Mouse (Mus musculus) 3134 (cell line): ENCODE measurements around the gene Ms4a7.
"Not testable (repeated sequence)": the region's sequence is repeated elsewhere in the genome, so short reads cannot be mapped to it uniquely, and the experiment has no call there.

Source experiments
- DNase-seq: peaks from one replicate; pipeline ENCODE4 v3.0.0-alpha.2; 2011; ENCODE audit warnings: low spot score; ENCODE audit not compliant: insufficient read length; ENCODE audit errors: extremely low read depth

The Ms4a7 gene

DNA sequence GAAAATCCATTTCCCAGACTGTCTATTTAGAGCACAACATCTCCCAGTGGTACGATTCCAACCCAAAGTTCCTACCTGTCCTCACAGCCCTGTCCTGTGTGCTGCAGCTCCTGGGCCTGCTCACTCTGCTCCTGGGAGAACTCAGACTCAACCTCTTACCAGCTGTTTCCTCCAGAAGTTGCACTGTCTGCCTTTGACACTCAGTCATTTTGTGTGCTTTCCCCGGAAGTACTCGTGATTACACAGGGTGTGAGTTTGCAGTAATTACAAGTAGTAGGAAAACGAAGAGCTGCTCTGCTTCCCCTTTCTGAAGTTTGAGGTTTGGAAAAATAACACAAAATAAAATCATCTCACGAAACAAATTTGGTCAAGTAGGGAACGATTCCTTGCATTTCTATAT, at the start of gene Ms4a7:
Ms4a7 (minus strand) TSS at position 215 of the 400 bp plus-strand sequence.
- no peak for DNase-seq

GRCm38 (mm10) chr19:11376399-11376798, 40.5 kb upstream of the Ms4a7 start:
- no peak for DNase-seq

GRCm38 (mm10) chr19:11375273-11375672, 39.3 kb upstream of the Ms4a7 start, which contains the start of gene Ms4a4a:
Ms4a4a (plus strand) TSS chr19:11375523.
- DNase-seq = no peak

DNA sequence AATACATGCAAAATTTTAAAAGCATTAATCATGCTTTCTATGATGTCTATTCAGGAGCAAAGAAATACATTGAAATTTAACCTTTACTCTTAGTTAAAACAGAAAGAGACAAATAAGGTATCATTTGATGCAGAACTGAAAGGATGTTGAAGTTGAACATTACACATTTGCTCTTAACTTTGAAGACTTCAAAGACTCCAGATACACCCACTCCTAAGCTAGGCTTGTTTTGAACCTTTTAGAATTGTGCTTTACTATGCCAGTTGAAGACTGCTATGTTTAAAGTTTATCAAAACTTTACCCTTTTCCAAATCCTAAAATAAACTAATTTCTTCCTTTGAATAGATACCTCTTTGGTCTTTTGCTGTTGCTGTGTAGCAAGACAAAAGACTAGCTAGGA, 35.2 kb upstream of the Ms4a7 start:
- no peak for DNase-seq

DNA sequence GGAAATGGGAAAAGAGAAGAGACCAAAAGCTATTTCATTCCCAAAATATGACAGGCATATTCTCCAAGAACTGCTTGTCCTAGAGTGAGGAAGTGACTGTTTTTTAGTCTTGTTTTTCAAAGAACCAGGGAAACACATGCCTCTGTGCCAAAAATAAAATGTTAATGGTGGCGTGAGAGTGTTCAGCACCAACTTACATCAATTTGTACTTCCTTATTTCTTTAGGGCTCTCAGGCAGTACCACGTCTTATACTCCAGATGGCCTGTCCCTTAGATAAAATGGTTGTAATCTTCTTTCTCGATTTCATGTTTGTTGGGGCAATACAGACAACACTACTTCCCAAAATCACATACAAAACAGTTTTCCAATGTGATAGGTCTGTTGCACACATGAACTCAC, 32.4 kb upstream of the Ms4a7 start:
- DNase-seq = no peak

DNA sequence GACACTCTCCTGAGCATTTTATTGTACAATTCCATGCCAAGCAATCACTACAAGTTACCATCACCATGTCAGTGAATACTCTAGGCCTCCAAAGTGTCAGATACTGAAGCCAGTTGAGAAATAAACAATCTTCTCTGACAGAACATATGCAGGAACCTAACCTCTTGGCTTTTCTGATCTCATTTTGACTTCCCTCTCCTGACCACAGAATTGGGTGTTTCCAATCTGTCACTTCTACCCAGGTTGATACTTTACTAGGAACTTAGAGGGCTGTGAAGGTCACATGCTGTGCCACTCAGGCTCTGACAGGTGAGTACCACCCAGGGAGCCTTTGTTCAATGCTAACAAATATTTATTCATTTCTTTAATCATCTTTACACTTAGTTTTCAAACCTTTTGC, 26.1 kb upstream of the Ms4a7 start:
- DNase-seq = no peak

DNA sequence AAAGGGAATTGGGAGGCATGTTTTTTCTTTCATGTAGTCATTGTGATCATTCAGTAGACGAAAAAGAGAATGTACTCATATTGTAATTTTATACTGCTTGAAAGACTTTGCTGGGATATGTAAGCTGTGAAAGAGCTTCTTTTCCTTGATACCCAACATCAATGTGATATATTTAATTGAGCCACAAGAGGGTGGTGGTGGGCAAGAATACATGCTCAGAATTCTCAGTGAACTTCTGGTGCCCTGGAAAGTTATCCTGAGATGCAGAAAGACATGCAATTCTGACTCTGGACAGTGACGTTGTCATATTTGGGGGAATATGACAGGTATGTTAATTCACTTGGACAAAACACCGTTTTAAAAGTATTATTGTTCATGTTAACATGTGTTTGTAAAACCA, 24.2 kb upstream of the Ms4a7 start:
- no peak for DNase-seq

DNA sequence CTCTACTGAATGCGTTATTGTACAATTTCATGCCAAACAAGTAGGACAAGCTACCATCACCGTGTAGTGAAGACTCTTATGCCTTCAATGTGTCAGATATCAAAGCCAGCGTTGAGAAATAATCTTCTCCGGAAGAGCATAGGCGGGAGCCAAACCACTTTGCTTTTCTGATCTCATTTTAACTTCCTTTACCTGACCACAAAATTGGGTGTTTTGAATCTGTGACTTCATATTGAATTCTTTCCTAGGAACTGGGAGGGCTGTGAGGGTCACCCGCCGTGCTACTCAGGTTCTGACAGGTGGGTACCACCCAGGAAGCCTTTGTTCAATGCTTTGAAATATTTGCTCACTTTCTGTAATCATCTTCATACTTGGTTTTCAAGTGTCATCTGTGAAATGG, 19.8 kb upstream of the Ms4a7 start:
- no peak for DNase-seq

DNA sequence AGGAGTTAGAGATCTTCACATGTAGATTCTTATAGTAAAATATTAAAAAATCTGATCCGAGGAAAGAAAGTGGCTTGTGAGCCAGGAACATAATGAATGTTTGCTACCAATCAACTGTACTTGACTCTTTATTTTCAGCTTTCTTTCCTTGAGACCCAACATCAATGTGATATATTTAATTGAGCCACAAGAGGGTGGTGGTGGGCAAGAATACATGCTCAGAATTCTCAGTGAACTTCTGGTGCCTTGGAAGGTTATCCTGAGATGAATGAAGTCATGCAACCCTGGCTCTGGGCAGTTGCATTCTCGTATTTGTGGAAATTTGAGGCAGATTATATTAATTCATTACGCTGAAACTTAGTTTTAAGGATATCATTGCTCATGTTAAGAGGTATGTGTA, 15.9 kb upstream of the Ms4a7 start:
- no peak for DNase-seq

- no peak for DNase-seq
These were observed 13.9 kb upstream of the Ms4a7 start for GRCm38 (mm10) chr19:11349698-11350481.

- DNase-seq = no peak
These were observed 8.0 kb upstream of the Ms4a7 start for GRCm38 (mm10) chr19:11343992-11344391.

- DNase-seq = no peak
These were observed 7.2 kb upstream of the Ms4a7 start for GRCm38 (mm10) chr19:11343147-11343546.

- DNase-seq = no peak
These were observed 14.8 kb downstream of the Ms4a7 start for GRCm38 (mm10) chr19:11321123-11321522.

GRCm38 (mm10) chr19:11316786-11317185, 19.2 kb downstream of the Ms4a7 start:
- DNase-seq = no peak

DNA sequence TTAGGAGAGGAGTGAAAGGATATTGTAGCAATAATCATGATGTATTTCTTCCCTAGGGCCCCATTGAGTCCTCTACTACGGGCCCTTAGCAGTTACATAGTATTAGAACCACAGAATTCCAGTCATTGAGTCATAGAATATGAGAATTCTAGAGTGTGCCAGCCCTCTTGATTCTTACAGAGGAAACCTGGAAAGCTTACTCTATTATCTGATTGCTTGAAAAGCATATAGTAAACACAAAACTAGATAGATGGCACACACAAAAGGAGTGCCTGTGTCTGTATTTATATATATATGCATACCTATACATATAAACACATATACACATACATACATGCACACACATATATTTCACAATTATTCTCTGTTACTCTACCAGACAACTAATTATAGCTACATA, 21.6 kb downstream of the Ms4a7 start, which contains the start of gene Ms4a14:
Ms4a14 (minus strand) TSS at position 101 of the 400 bp plus-strand sequence.
- DNase-seq = no peak

DNA sequence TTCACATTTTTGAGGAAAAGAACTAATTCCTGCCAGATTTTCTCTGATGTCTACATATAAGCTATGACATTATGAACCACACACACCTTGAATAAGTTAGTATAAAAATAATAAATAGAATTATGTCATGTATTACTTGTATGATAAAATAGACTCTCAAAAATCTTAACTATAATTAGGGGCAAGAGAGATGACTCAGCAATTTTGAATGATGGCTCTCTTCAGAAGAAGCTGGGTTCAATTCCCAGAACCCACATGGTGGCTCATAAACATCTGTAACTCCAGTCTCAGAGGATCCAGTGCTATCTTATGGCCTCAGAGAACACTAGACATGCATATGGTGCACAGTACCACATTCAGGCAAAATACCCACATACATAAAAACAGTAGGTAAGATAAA, 27.1 kb downstream of the Ms4a7 start:
- DNase-seq = no peak

- DNase-seq = not testable (repeated sequence)
These were observed 36.4 kb downstream of the Ms4a7 start for GRCm38 (mm10) chr19:11299529-11299928.

DNA sequence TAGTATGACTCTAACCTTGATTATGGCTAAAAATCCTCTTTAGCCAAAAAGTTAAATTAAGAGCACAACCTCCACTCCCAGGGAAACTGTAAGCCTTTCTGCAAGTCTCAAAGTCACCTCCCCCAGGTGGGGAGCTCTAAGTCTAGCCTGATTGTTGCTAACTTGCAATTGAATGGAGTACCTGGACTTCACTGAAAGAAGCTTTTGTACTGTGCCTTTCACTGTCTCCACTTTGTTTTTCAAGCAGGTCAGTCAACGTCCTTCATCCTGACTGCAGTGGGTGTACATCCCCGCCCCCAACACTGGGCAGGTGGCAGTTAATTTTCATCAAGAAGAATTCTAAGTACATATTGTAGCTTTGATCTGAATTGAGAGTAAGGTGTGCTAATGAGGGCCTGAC, 37.0 kb downstream of the Ms4a7 start:
- DNase-seq = no peak

DNA sequence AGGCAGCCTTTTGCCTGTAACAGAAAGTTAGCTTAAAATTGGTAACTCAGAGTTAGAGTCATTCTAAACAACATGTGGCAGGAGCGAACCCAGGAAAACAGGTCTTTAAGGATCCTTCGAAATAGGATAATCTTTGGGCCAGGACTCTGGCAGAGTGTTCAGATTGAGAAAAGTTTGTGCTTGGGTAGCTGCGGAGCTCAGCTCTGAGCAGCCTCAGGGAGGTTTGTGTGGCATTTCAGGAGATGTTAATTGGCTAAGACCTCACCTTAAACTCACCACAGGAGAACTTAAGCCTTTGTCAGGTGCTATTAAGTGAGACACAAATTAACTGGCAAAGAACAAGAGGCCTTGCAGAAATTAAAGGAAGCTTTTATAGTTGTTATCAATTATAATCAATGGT, 42.3 kb downstream of the Ms4a7 start:
- DNase-seq = not testable (repeated sequence)

DNA sequence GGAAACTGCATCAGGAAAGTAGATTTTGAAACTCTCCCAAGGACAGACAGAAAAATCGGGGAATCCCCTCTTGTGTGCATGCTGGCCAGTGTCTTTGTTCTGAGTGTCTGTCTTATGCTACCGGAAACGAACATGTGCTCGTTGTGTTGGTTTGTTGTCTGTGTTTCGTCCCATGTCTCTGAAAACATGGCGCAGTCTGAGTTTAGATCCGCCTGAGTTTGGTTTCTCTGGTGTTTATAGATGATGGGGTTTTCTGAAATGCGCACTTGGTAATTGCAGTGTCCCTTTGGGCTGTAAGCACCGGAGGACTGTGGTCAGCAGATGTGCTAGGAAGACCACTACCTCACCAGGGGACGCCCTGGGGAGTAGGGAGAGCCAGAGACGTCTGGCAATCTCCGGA, 43.0 kb downstream of the Ms4a7 start:
- DNase-seq = no peak

- DNase-seq = no peak
These were observed 52.2 kb downstream of the Ms4a7 start, which contains the start of gene Ms4a5 for GRCm38 (mm10) chr19:11283773-11284172. Ms4a5 (minus strand) TSS chr19:11283873.

DNA sequence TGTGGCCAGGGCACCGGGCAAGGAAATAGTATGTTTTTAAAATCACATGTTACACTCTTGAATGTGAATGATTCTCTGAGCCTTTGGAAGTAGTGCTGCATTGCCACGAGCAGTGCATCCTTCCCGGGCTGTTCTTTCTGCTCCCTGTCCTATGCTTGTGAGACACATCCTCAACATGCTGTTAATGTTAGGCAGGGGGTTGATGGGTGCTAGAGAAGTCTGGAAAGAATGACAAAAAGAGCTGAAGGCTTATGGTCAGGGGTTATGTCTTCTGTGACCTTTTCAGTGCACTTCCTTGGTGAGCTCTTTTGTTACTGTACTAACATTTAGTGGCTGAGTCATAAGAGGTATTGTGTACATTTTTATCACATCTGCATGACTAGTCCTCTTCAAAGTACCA, 55.7 kb downstream of the Ms4a7 start:
- DNase-seq = no peak

DNA sequence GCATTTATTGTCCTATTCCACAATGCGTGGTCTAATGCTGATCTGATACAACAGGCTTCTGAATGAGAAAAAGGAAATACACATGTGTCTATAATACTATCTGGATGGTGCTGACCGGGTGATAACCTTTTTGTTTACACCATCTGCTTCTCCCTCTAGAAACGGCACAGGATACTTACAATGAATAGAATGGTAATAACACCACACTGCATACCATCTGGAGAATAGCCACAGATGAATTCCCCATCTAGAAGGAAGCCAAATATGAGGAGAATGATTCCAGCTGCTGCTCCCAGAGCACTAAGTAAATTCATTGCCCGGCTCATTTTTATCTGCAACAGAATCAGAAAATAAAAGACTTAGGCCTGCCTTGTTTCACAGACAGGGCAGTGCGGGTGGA, 59.5 kb downstream of the Ms4a7 start:
- DNase-seq = no peak
